Mouse (Mus musculus): Measurements from ENCODE around the gene Galnt17. TPM values are rescaled to one million over a fixed set of nuclear protein-coding genes. Genes with fewer than 3 reads are reported as not detected.

Gene Galnt17
- polyA plus RNA-seq, 1 experiment from 2014 or later, result 0.08 TPM

DNA sequence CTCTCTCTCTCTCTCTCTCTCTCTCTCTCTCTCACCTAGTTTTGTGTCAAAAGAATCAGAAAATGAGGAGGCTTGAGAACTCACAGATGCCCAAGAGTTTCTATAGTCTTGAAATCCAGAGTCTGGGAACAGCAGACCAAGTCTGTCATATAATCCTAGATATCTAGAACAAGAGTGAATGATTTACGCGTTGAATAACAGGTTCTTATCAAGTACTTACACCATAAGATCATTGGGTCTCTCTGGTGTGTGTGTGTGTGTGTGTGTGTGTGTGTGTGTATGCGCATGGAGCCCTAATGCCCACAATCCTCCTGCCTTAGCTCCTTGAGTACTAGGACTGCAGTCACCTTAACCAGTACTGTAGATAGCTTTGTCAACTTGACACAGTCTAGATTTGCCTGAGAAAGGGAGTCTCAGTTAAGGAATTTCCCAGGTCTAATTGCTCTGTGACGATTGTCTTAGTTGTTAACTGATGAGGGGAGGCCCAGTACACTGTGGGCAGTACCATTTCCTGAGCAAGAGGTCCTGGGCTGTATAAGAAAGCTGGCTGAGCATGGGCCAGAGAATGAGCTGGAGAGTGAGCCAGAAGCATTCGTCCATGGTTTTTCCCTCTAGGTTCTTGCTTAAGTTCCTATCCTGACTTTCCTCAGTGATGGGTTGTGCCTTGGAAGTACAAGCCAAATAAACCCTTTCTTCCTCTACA, 268.5 kb downstream of the Galnt17 start:
- no peaks in the 10 kb centered on the region for H3K27me3 ChIP-seq (replicated peaks; ENCODE audit: insufficient read depth, low read length)
- H3K36me3 ChIP-seq (ENCODE audit: insufficient read depth, low read length), result no peaks in the 10 kb centered on the region
- TF ChIP-seq CTCF (IDR thresholded peaks at IDR 0.05), result no peak
- TF ChIP-seq EP300 (IDR thresholded peaks at IDR 0.05), result no peak
- no peak overlapping the region for H3K4me3 ChIP-seq (ENCODE audit: low read depth, low read length)
- WGBS, result 63% methylated on average over 5 of the region's 5 CpGs
- ATAC-seq (no peak), DNase-seq (ENCODE audit: low spot score) (no peak)
- no peaks in the 10 kb centered on the region for H3K4me1 ChIP-seq (ENCODE audit: insufficient read depth, low read depth, low read length)
- no peak overlapping the region for H3K4me2 ChIP-seq (replicated peaks; ENCODE audit: low read depth, low read length)
- no peak overlapping the region for H3K9ac ChIP-seq (replicated peaks; ENCODE audit: low read depth)
- no peak overlapping the region for H3K27ac ChIP-seq (ENCODE audit: low read length)
- H3K9me3 ChIP-seq (ENCODE audit: low read length), result no peaks in the 10 kb centered on the region

DNA sequence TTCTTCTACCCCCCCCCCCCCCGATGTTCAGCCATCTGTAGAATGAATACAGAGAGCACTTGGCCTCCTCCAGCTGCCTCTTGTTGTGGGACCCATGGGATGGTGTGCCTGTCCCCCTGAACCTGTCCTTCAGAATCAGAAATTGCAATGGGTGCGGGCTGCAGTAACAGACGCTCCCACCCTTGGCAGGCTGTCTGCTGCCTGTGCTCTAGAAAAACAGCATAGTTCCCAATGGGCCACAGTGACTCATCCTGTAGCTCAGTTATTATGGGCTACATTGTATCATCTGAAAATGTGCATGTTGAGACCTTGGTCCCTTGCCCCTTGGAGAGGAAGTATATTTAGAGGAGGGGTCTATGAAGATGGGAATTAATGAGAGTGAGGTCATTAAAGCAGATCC, 283.8 kb downstream of the Galnt17 start:
- 89% methylated on average over 3 of the region's 3 CpGs for WGBS
- H3K4me2 ChIP-seq (replicated peaks; ENCODE audit: low read depth, low read length), result no peak overlapping the region
- no peaks in the 10 kb centered on the region for H3K36me3 ChIP-seq (ENCODE audit: insufficient read depth, low read length)
- no peaks in the 10 kb centered on the region for H3K4me1 ChIP-seq (ENCODE audit: insufficient read depth, low read depth, low read length)
- H3K27me3 ChIP-seq (replicated peaks; ENCODE audit: insufficient read depth, low read length), result no peaks in the 10 kb centered on the region
- TF ChIP-seq CTCF (IDR thresholded peaks at IDR 0.05), result no peak
- H3K4me3 ChIP-seq (ENCODE audit: low read depth, low read length), result no peak overlapping the region
- ATAC-seq (no peak), DNase-seq (ENCODE audit: low spot score) (no peak)
- no peak overlapping the region for H3K27ac ChIP-seq (ENCODE audit: low read length)
- H3K9me3 ChIP-seq (ENCODE audit: low read length), result no peaks in the 10 kb centered on the region
- no peak overlapping the region for H3K9ac ChIP-seq (replicated peaks; ENCODE audit: low read depth)

DNA sequence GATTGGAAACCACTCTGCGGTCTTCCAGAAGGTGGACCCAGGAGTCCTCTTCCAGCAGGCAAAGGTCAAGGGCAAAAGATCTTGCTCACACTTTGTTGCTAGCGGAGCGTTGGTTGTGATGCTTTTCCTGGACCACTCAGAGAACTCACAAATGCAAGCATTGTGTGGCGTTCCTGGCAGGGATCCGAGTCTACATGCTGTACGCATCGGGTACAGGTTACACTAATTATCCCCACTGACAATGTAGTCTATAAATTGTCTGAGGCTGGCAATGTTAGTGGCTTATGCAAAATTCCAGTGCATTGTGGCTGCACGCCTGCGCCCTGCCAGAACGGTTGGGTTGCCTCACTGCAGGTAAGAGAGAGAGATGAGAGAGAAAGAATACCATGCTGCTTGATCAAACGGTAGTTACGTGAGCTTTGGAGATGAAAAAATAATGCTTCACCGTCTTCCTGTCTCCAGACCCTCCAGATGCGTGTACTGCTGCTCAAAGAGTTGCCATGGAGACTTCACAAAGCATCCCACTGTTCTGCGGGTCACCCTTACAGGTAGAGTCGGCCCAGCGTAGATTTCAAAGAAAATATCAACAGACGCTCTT, 285.8 kb downstream of the Galnt17 start:
- H3K27me3 ChIP-seq (replicated peaks; ENCODE audit: insufficient read depth, low read length), result no peaks in the 10 kb centered on the region
- 72% methylated on average over 18 of the region's 18 CpGs for WGBS
- no peaks in the 10 kb centered on the region for H3K9me3 ChIP-seq (ENCODE audit: low read length)
- no peaks in the 10 kb centered on the region for H3K4me1 ChIP-seq (ENCODE audit: insufficient read depth, low read depth, low read length)
- DNase-seq (ENCODE audit: low spot score) (no peak), ATAC-seq (no peak)
- no peak overlapping the region for H3K9ac ChIP-seq (replicated peaks; ENCODE audit: low read depth)
- H3K4me2 ChIP-seq (replicated peaks; ENCODE audit: low read depth, low read length), result no peak overlapping the region
- H3K36me3 ChIP-seq (ENCODE audit: insufficient read depth, low read length), result no peaks in the 10 kb centered on the region
- no peak overlapping the region for H3K27ac ChIP-seq (ENCODE audit: low read length)
- no peak overlapping the region for H3K4me3 ChIP-seq (ENCODE audit: low read depth, low read length)
- TF ChIP-seq EP300 (IDR thresholded peaks at IDR 0.05), result no peak
- no peak for TF ChIP-seq CTCF (IDR thresholded peaks at IDR 0.05)

DNA sequence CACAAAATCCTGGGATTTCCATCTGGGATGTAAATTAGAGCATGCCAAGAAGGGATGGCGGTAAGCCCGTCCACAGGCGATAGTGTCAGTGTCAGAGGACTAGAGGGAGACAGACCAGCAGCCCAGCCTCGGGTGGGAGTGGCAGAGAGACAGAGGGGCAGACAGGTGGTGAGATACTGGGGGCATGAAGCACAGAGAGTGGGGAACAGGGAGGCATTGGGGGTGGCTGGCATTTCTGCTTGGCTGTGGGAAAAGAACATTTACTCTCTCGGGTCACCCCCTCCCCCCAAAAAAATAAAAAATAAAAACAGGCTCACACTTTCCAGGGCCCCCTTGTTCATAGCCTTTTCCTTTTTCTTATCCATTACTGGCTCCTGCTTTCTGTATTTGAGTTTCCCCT, 287.4 kb downstream of the Galnt17 start:
- TF ChIP-seq CTCF (IDR thresholded peaks at IDR 0.05) (no peak), EP300 (IDR thresholded peaks at IDR 0.05) (no peak)
- H3K4me1 ChIP-seq (ENCODE audit: insufficient read depth, low read depth, low read length), result no peaks in the 10 kb centered on the region
- no peaks in the 10 kb centered on the region for H3K36me3 ChIP-seq (ENCODE audit: insufficient read depth, low read length)
- no peak for DNase-seq (ENCODE audit: low spot score)
- ATAC-seq, result no peak
- H3K4me3 ChIP-seq (ENCODE audit: low read depth, low read length), result no peak overlapping the region
- H3K4me2 ChIP-seq (replicated peaks; ENCODE audit: low read depth, low read length), result no peak overlapping the region
- no peak overlapping the region for H3K9ac ChIP-seq (replicated peaks; ENCODE audit: low read depth)
- H3K9me3 ChIP-seq (ENCODE audit: low read length), result no peaks in the 10 kb centered on the region
- no peaks in the 10 kb centered on the region for H3K27me3 ChIP-seq (replicated peaks; ENCODE audit: insufficient read depth, low read length)
- no peak overlapping the region for H3K27ac ChIP-seq (ENCODE audit: low read length)
- 83% methylated on average over 5 of the region's 5 CpGs for WGBS

DNA sequence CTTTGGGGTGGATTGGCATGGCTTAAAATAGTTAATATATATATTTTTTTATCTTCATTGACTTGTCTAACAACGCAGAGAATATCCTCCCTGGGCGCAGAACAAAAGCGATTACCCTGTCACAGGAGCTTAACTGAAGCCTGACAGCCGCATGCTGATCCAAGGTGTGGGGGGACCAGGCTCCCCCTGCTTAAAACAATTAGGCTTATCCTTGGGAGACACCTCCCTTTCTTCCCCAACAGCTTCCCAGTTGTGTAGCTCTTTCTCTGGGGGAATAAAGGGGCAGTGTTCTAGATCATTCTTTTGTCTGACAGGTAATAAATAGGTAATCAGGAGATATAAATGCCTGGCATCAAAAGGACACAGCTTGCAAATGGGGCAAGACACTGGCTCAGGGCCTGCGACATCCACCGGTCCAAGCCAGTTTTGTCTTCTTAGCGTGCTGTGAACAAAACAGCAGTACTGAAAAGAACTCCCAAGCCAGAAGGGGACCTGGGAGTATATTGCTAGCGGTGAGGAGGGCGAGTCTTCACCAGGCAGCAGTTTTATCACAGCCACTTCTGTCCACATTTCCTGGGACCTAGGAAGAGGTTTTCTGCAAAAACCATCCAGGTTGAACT, 288.8 kb downstream of the Galnt17 start:
- Histone ChIP-seq H3K27ac (ENCODE audit: low read length) (no peak overlapping the region), H3K4me1 (ENCODE audit: insufficient read depth, low read depth, low read length) (no peaks in the 10 kb centered on the region), H3K27me3 (replicated peaks; ENCODE audit: insufficient read depth, low read length) (no peaks in the 10 kb centered on the region), H3K4me2 (replicated peaks; ENCODE audit: low read depth, low read length) (no peak overlapping the region), H3K9ac (replicated peaks; ENCODE audit: low read depth) (no peak overlapping the region), H3K4me3 (ENCODE audit: low read depth, low read length) (no peak overlapping the region), H3K36me3 (ENCODE audit: insufficient read depth, low read length) (no peaks in the 10 kb centered on the region), H3K9me3 (ENCODE audit: low read length) (no peaks in the 10 kb centered on the region)
- WGBS, result 70% methylated on average over 9 of the region's 9 CpGs
- TF ChIP-seq CTCF (IDR thresholded peaks at IDR 0.05) (no peak), EP300 (IDR thresholded peaks at IDR 0.05) (no peak)
- no peak for ATAC-seq
- DNase-seq (ENCODE audit: low spot score), result no peak

DNA sequence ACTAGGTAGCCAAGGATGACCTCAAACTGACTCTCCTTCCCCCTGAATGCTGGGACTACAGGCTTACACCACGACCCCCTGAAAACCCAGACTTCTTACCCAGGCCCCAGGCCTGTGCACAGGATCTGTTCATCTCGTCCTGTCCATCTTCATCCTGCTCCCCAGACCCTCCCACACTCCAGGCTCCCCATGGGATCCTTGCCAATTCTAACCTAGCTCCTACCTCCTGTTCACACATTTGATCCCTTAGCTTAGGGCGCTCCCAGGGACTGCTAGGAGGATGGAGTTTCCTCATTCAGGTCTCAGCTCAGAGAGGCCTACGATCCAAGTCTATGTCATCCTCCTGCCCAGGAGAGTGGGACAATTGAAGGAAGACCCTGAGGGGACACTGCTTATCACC, 292.2 kb downstream of the Galnt17 start:
- H3K9ac ChIP-seq (replicated peaks; ENCODE audit: low read depth), result no peak overlapping the region
- H3K9me3 ChIP-seq (ENCODE audit: low read length), result no peaks in the 10 kb centered on the region
- no peak for ATAC-seq
- no peak overlapping the region for H3K27ac ChIP-seq (ENCODE audit: low read length)
- H3K4me1 ChIP-seq (ENCODE audit: insufficient read depth, low read depth, low read length), result no peaks in the 10 kb centered on the region
- H3K4me3 ChIP-seq (ENCODE audit: low read depth, low read length), result no peak overlapping the region
- H3K4me2 ChIP-seq (replicated peaks; ENCODE audit: low read depth, low read length), result no peak overlapping the region
- 79% methylated on average over 4 of the region's 4 CpGs for WGBS
- TF ChIP-seq EP300 (IDR thresholded peaks at IDR 0.05), result no peak
- no peak for TF ChIP-seq CTCF (IDR thresholded peaks at IDR 0.05)
- no peak for DNase-seq (ENCODE audit: low spot score)
- H3K27me3 ChIP-seq (replicated peaks; ENCODE audit: insufficient read depth, low read length), result no peaks in the 10 kb centered on the region
- H3K36me3 ChIP-seq (ENCODE audit: insufficient read depth, low read length), result no peaks in the 10 kb centered on the region
